Mouse (Mus musculus): ENCODE results near the gene Pde3a.

- no peak for TF ChIP-seq SRF (IDR thresholded peaks at IDR 0.05; ENCODE audit: control insufficient read depth, insufficient read length, low read depth)
- TF ChIP-seq POLR2A (IDR thresholded peaks at IDR 0.05; ENCODE audit: insufficient read length, low read depth): no peak
- no peak for TF ChIP-seq MYOD1 (IDR thresholded peaks at IDR 0.05; ENCODE audit: control insufficient read depth in 1 of 3, insufficient read length in 2 of 3, low read depth in 2 of 3)
- no peak for TF ChIP-seq MYOG (IDR thresholded peaks at IDR 0.05; ENCODE audit: control insufficient read depth in 1 of 3, insufficient read depth in 1 of 3, insufficient read length in 2 of 3, low read depth in 2 of 3)
These were observed 179.5 kb downstream of the Pde3a start for GRCm38 (mm10) chr6:141428587-141428986.

Measured in myocyte (in vitro differentiated cells).